Comparison of ENCODE assay signal across 18 mouse cellular contexts in the genomic region with DNA sequence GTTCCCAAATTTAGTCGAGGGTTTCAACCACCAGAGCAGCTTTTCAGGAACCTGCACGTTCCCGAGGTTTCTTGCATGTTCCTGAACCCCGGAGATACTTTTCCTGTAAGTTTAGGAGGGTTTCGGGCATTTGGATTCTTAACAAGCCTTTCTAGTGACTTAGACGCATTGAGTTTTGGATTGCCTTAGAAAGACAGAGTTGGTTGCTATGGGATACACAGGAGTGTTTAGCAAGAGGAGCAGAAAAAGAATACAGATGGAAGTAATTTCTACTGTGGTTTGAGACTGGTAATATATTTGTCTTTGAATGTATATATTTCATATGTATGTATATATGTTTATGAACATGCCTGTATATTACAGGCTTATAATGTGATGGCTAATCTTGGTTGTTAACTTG.
"Had no signal": no experiment of that assay in that cellular context is flagged by ENCODE, and none has a peak within 500 bp of the region (broad histone marks: within the 10 kb centered on the region; RNA-seq: fewer than 3 reads in every experiment).

No protein-coding gene starts in this region.

- H3K4me1 ChIP-seq: midbrain, embryonic 10.5 days; midbrain, embryonic 12.5 days; neural tube, embryonic 15.5 days had no signal

- H3K4me3 ChIP-seq: midbrain, embryonic 10.5 days; midbrain, embryonic 12.5 days; myocyte; neural tube, embryonic 13.5 days; neural tube, embryonic 15.5 days had no signal

- H3K27me3 ChIP-seq: midbrain, embryonic 12.5 days; neural tube, embryonic 13.5 days; neural tube, embryonic 15.5 days had no signal

- H3K9me3 ChIP-seq: midbrain, embryonic 10.5 days; midbrain, embryonic 12.5 days; neural tube, embryonic 15.5 days had no signal

- DNase-seq: lung, adult 18-20 months; lung, embryonic 14.5 days; lung, postnatal 10 days; lung, postnatal 4 days; midbrain, embryonic 14.5 days; retina, postnatal 1 day; right cerebral cortex, adult 18-20 months; right cerebral cortex, postnatal 25 days; right cerebral cortex, postnatal 4 days; spleen, adult 18-20 months; thymus, adult 2 months; thymus, postnatal 25 days; thymus, postnatal 4 days had no signal

- H3K36me3 ChIP-seq: midbrain, embryonic 10.5 days; midbrain, embryonic 12.5 days; neural tube, embryonic 13.5 days; neural tube, embryonic 15.5 days had no signal

- H3K27ac ChIP-seq: midbrain, embryonic 10.5 days; midbrain, embryonic 12.5 days; neural tube, embryonic 13.5 days; neural tube, embryonic 15.5 days had no signal

- H3K4me2 ChIP-seq: lung, embryonic 14.5 days; midbrain, embryonic 12.5 days; neural tube, embryonic 13.5 days; neural tube, embryonic 15.5 days had no signal

- H3K9ac ChIP-seq: lung, embryonic 14.5 days; midbrain, embryonic 12.5 days; neural tube, embryonic 13.5 days; neural tube, embryonic 15.5 days had no signal
